ENCODE assay signal across 11 mouse cellular contexts in the genomic region with DNA sequence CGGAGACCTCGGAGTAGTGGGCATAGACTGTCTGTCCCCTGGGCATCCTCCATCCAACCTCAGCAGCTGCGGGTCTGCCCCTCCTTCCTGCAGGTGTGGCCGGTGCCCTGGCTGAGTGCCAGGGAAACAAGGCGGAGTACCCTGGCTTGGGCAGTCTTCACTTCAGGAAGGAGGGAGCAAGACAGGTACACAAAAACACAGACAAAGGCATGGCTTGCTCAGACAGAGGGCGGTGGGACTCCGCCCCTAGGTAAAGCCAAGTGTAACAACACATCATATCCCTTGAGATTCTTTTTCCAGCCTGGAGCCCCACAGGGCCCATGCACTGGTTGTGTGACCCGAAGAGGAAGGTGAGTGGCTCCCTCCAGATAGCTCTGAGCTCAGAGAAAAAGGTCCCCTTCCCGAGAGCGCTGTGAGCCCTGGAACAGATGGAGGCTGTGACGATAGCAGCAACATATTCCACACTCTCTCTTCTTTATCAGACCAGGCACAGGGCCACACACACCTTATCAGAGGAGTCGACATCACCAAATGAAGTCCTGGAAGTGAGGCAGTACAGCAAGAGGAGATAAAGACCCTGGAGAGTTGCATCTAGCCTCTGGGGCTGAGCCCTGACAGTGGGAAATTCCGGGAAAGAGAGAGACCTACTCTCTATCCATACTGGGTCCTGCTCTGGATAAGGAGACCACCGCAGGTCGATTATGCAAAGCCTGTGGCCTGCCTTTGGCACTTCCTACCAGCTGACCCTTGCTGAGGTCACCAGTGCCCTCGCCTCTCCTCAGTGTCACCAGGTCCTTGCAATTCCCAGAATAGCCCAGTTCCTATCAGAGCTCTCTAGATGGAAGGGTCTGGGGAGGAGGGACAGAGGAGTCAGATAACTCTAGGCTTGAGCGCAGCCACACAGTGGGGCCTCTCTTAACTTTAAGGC. TPM values are rescaled to one million over a fixed set of nuclear protein-coding genes. Genes with fewer than 3 reads are reported as not detected.
DNase-seq lines count a peak whose midpoint lies in the region; ATAC-seq lines count a peak whose summit lies in the region.
"Had no signal": no experiment of that assay in that cellular context is flagged by ENCODE, and none has a peak within 500 bp of the region (broad histone marks: within the 10 kb centered on the region; RNA-seq: fewer than 3 reads in every experiment).

No protein-coding gene starts in this region.

- no peak overlapping the region for H3K9ac ChIP-seq in kidney, embryonic 16.5 days (replicated peaks; ENCODE audit: low read length)
- H3K9ac ChIP-seq: hindbrain, embryonic 15.5 days had no signal

- no peak for DNase-seq in kidney, adult 9 months
- peak; percentile 52 for DNase-seq in ZHBTc4 (ENCODE audit: low read depth, low spot score)
- peak; percentile 42 to 43 for DNase-seq in heart, postnatal 14 days
- DNase-seq in lung, postnatal 4 days, result peak; percentile 15 to 28
- DNase-seq in right cerebral cortex, postnatal 36 days (ENCODE audit: low spot score in 2 of 2), result no peak

- intact Hi-C loops in heart, postnatal 14 days (cut with DNase I), result no loop called here

- no peak overlapping the region for H3K27ac ChIP-seq in kidney, embryonic 16.5 days (ENCODE audit: low read length)
- H3K27ac ChIP-seq: forebrain, embryonic 10.5 days; hindbrain, embryonic 15.5 days had no signal

- H3K4me1 ChIP-seq in kidney, embryonic 16.5 days (ENCODE audit: insufficient read depth, low read length), result no peaks in the 10 kb centered on the region
- H3K4me1 ChIP-seq: hindbrain, embryonic 15.5 days had no signal

- no peaks in the 10 kb centered on the region for H3K36me3 ChIP-seq in kidney, embryonic 16.5 days (ENCODE audit: insufficient read depth, low read length)
- H3K36me3 ChIP-seq: forebrain, embryonic 10.5 days; hindbrain, embryonic 15.5 days had no signal

- H3K4me2 ChIP-seq in kidney, embryonic 16.5 days (replicated peaks; ENCODE audit: low read depth, low read length), result no peak overlapping the region
- H3K4me2 ChIP-seq: hindbrain, embryonic 15.5 days had no signal

- WGBS in kidney, embryonic 16.5 days, result 55% methylated on average over 17 of the region's 17 CpGs

- ATAC-seq in kidney, embryonic 16.5 days (ENCODE audit: low FRiP score, low TSS enrichment), result peak; percentile 42; the same call in 1 of the 2 replicates
- no peak for ATAC-seq in CD4-positive, CD25-positive, alpha-beta regulatory T cell, adult 4 months
- no peak for ATAC-seq in activated CD4-positive, CD25-positive, alpha-beta regulatory T cell, adult 4 months

- no peaks in the 10 kb centered on the region for H3K9me3 ChIP-seq in kidney, embryonic 16.5 days (ENCODE audit: low read length)
- H3K9me3 ChIP-seq: forebrain, embryonic 10.5 days; hindbrain, embryonic 15.5 days had no signal

- H3K27me3 ChIP-seq in kidney, embryonic 16.5 days (ENCODE audit: insufficient read depth, low read length), result no peaks in the 10 kb centered on the region
- H3K27me3 ChIP-seq: hindbrain, embryonic 15.5 days had no signal

- no peak overlapping the region for H3K4me3 ChIP-seq in kidney, embryonic 16.5 days (ENCODE audit: low read length)
- H3K4me3 ChIP-seq: forebrain, embryonic 10.5 days; hindbrain, embryonic 15.5 days had no signal

RNA-seq across cellular contexts. Expression of gene Pirt, which starts 1.0 kb away (rescaled TPM):
- polyA plus RNA-seq in kidney, embryonic 16.5 days (2015; fragmentation: Nextera tagmentation; extraction: Ambion mirVana), result 0.54 and 0.80 TPM in 2 replicates
- 10 to 100 TPM; 18.1 to 19.2 TPM for total RNA-seq in heart, postnatal 14 days (2021)
- not detected for polyA plus RNA-seq in CD4-positive, CD25-positive, alpha-beta regulatory T cell, adult 4 months (2017; shearing (Covaris generic))
- polyA plus RNA-seq in activated CD4-positive, CD25-positive, alpha-beta regulatory T cell, adult 4 months (2017; shearing (Covaris generic)), result not detected
- total RNA-seq: liver, adult 2 months had no signal
- polyA plus RNA-seq: liver, adult 2 months had no signal

RNA-seq across cellular contexts. Expression of gene Tmem238l, which starts 43.6 kb away (rescaled TPM):
- polyA plus RNA-seq in kidney, embryonic 16.5 days (2015; fragmentation: Nextera tagmentation; extraction: Ambion mirVana), result 0.35 TPM in 1 of 2 replicates, not detected in the other
- total RNA-seq in heart, postnatal 14 days (2021), result not detected
- not detected for polyA plus RNA-seq in CD4-positive, CD25-positive, alpha-beta regulatory T cell, adult 4 months (2017; shearing (Covaris generic))
- polyA plus RNA-seq in activated CD4-positive, CD25-positive, alpha-beta regulatory T cell, adult 4 months (2017; shearing (Covaris generic)), result not detected
- total RNA-seq: liver, adult 2 months had no signal
- polyA plus RNA-seq: forebrain, embryonic 10.5 days; hindbrain, embryonic 15.5 days; liver, adult 2 months had no signal

Comparison
In these comparisons a context has a peak if more than half of its experiments do, and no peak if none do; other contexts are left out.
1. DNase-seq: peak in ZHBTc4 (single experiment), heart, postnatal 14 days (2 of 2) and lung, postnatal 4 days (2 of 2); none in kidney, adult 9 months (single experiment) and right cerebral cortex, postnatal 36 days (0 of 2).